Mouse (Mus musculus) megakaryocyte, adult 5-6 weeks (primary cell): ENCODE measurements around the gene Olfr1130. TPM values are rescaled to one million over a fixed set of nuclear protein-coding genes. Genes with fewer than 3 reads are reported as not detected.
"Not testable (repeated sequence)": the region's sequence is repeated elsewhere in the genome, so short reads cannot be mapped to it uniquely, and the experiment has no call there.

Source experiments
- ATAC-seq: 2 replicates; pipeline ENCODE4 v1.8.0; 2016; ENCODE audit warnings: mild to moderate bottlenecking, inconsistent platforms; ENCODE audit not compliant: poor library complexity, severe bottlenecking
- total RNA-seq, 2 experiments: library from RNA; stranded (forward) in 1 of 2; stranded (reverse) in 1 of 2; fragments of 153-499, 151-499 nt in 1 of 2; fragments of 221-1000, 200-1000 nt in 1 of 2; gene quantifications; 2 replicates each; pipeline versions ENCODE4 v1.2.3 to v1.2.4; 2015 to 2017

Olfr1130 gene
- total RNA-seq (2015) (not detected in 2 replicates), total RNA-seq (2017) (not detected in 2 replicates)

- ATAC-seq = not testable (repeated sequence)
Observed at GRCm38 (mm10) chr2:87605912-87606311, at the start of gene Olfr1130. Gene Olfr1130, plus strand, starts transcription at chr2:87606212.

DNA sequence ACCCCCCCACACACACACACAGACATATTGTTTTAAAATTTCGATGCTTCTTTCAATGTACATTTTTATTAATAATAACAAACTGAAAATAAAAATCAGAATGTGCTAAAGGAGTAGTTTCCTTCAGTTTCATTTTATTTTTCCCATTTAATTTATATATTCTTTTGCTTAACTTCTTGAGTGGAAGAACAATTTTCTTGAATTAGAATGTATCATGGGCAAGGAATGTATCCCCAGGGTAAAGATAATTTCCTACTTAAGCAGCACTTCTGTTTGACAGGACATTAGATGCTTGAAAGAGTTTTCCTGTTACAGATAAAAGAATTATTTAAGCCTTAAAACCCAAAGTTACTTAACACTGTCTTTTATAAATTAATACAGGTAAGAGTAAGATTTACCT, 32.4 kb upstream of the Olfr1130 start, which contains the start of gene Olfr1129:
Gene Olfr1129 (plus strand): TSS at position 301 of the 400 bp plus-strand sequence.
- not testable (repeated sequence) for ATAC-seq

DNA sequence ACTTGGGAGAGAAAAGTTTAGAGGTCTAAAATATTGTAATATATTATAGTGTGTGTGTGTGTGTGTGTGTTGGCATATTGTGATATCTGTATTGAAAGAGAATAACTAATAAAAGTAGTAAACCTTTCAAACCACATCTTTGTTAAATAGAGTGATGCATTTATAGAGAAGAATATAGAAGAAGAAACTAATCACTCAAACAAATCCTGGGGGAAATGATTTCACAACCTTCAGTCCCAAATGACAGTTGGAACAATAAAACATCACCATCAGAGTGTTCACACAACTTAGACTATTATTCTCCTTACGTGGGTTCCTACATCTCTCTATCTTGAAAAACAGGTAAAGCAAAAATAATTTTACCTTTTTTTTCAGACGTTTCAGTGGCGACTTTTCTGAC, 20.8 kb downstream of the Olfr1130 start, which contains the start of gene Olfr1131:
Gene Olfr1131 (plus strand): TSS at position 301 of the 400 bp plus-strand sequence.
- no peak for ATAC-seq

DNA sequence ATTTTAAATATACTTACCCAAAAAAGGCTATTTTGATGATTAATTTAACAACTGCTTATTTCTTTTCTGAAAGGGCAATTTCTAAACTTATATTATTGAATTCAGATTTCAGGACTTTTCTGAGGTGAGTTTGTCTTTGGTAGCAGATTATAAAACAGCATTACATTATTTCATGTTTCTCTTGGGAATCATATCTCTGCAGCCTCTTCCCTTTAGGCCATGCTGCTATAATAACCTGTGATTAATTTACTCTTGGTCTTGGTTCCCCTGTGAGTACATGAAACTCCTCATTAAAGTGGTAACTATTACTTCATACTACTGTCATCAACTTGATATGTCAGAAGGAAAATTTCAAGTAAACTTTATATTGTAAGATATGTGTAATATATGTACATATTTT, 31.4 kb downstream of the Olfr1130 start, which contains the start of gene Olfr1132:
Gene Olfr1132 (minus strand): TSS at position 101 of the 400 bp plus-strand sequence.
- no peak for ATAC-seq

- no peak for ATAC-seq
Observed at GRCm38 (mm10) chr2:87642441-87642840, 36.4 kb downstream of the Olfr1130 start.

- ATAC-seq = no peak
Observed at GRCm38 (mm10) chr2:87647274-87647673, 41.3 kb downstream of the Olfr1130 start, which contains the start of gene Olfr1133. Gene Olfr1133, minus strand, starts transcription at chr2:87647374.

DNA sequence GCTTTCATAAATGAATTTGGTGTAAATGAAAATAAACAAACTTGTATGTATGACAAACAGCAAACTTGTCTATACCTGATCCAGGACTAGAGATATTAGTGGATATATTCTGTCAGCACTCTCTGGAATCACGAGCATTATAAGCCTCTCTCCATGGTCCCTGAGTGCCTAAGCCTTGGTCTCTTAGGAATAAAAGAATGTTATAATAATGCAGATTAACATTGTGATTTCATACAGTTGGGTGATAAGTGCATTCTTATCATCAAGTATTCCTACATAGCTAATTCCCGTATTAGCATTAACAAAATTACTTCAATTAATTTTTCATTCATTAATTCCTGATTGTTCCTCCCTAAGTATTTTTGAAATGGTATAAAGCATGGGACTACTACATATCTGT, 52.3 kb downstream of the Olfr1130 start, which contains the start of gene Olfr1134:
Gene Olfr1134 (minus strand): TSS at position 101 of the 400 bp plus-strand sequence.
- no peak for ATAC-seq

Other genes starting within 250 kb of the Olfr1130 start
- gene Olfr1121, start 236.3 kb upstream of the Olfr1130 start, total RNA-seq (2015) = not detected in 2 replicates
- not detected in 2 replicates for gene Olfr1121, start 236.3 kb upstream of the Olfr1130 start, total RNA-seq (2017)
- 0.02 TPM in 1 of 2 replicates, not detected in the other for gene Olfr1122, start 220.4 kb upstream of the Olfr1130 start, total RNA-seq (2015)
- gene Olfr1122, start 220.4 kb upstream of the Olfr1130 start, total RNA-seq (2017) = not detected in 2 replicates
- not detected in 2 replicates for gene Olfr1123, start 189.6 kb upstream of the Olfr1130 start, total RNA-seq (2015)
- gene Olfr1123, start 189.6 kb upstream of the Olfr1130 start, total RNA-seq (2017) = not detected in 2 replicates
- not detected in 2 replicates for gene Olfr1124, start 175.9 kb upstream of the Olfr1130 start, total RNA-seq (2015)
- gene Olfr1124, start 175.9 kb upstream of the Olfr1130 start, total RNA-seq (2017) = not detected in 2 replicates
- gene Olfr1126, start 152.2 kb upstream of the Olfr1130 start, total RNA-seq (2015) = not detected in 2 replicates
- gene Olfr1126, start 152.2 kb upstream of the Olfr1130 start, total RNA-seq (2017) = not detected in 2 replicates
- not detected in 2 replicates for gene Pramel7, start 109.1 kb upstream of the Olfr1130 start, total RNA-seq (2015)
- gene Pramel7, start 109.1 kb upstream of the Olfr1130 start, total RNA-seq (2017) = not detected in 2 replicates
- not detected in 2 replicates for gene Pramel6, start 99.6 kb upstream of the Olfr1130 start, total RNA-seq (2015)
- not detected in 2 replicates for gene Pramel6, start 99.6 kb upstream of the Olfr1130 start, total RNA-seq (2017)
- not detected in 2 replicates for gene Olfr153, start 74.4 kb upstream of the Olfr1130 start, total RNA-seq (2015)
- not detected in 2 replicates for gene Olfr153, start 74.4 kb upstream of the Olfr1130 start, total RNA-seq (2017)
- not detected in 2 replicates for gene Olfr1128, start 60.7 kb upstream of the Olfr1130 start, total RNA-seq (2015)
- not detected in 2 replicates for gene Olfr1128, start 60.7 kb upstream of the Olfr1130 start, total RNA-seq (2017)
- not detected in 2 replicates for gene Olfr1129, start 32.3 kb upstream of the Olfr1130 start, total RNA-seq (2015)
- gene Olfr1129, start 32.3 kb upstream of the Olfr1130 start, total RNA-seq (2017) = not detected in 2 replicates
- gene Olfr1131, start 20.9 kb downstream of the Olfr1130 start, total RNA-seq (2015) = not detected in 2 replicates
- gene Olfr1131, start 20.9 kb downstream of the Olfr1130 start, total RNA-seq (2017) = not detected in 2 replicates
- not detected in 2 replicates for gene Olfr1132, start 31.3 kb downstream of the Olfr1130 start, total RNA-seq (2015)
- gene Olfr1132, start 31.3 kb downstream of the Olfr1130 start, total RNA-seq (2017) = not detected in 2 replicates
- not detected in 2 replicates for gene Olfr1133, start 41.2 kb downstream of the Olfr1130 start, total RNA-seq (2015)
- gene Olfr1133, start 41.2 kb downstream of the Olfr1130 start, total RNA-seq (2017) = not detected in 2 replicates
- not detected in 2 replicates for gene Olfr1134, start 52.2 kb downstream of the Olfr1130 start, total RNA-seq (2015)
- not detected in 2 replicates for gene Olfr1134, start 52.2 kb downstream of the Olfr1130 start, total RNA-seq (2017)
- not detected in 2 replicates for gene Olfr1135, start 67.5 kb downstream of the Olfr1130 start, total RNA-seq (2015)
- not detected in 2 replicates for gene Olfr1135, start 67.5 kb downstream of the Olfr1130 start, total RNA-seq (2017)
- gene Olfr1136, start 87.7 kb downstream of the Olfr1130 start, total RNA-seq (2015) = not detected in 2 replicates
- gene Olfr1136, start 87.7 kb downstream of the Olfr1130 start, total RNA-seq (2017) = not detected in 2 replicates
- gene Olfr1137, start 107.0 kb downstream of the Olfr1130 start, total RNA-seq (2015) = not detected in 2 replicates
- not detected in 2 replicates for gene Olfr1137, start 107.0 kb downstream of the Olfr1130 start, total RNA-seq (2017)
- not detected in 2 replicates for gene Olfr1138, start 133.8 kb downstream of the Olfr1130 start, total RNA-seq (2015)
- not detected in 2 replicates for gene Olfr1138, start 133.8 kb downstream of the Olfr1130 start, total RNA-seq (2017)
- gene Olfr1140, start 137.5 kb downstream of the Olfr1130 start, total RNA-seq (2015) = not detected in 2 replicates
- gene Olfr1140, start 137.5 kb downstream of the Olfr1130 start, total RNA-seq (2017) = not detected in 2 replicates
- not detected in 2 replicates for gene Olfr1141, start 147.8 kb downstream of the Olfr1130 start, total RNA-seq (2015)
- not detected in 2 replicates for gene Olfr1141, start 147.8 kb downstream of the Olfr1130 start, total RNA-seq (2017)
- gene Olfr152, start 173.3 kb downstream of the Olfr1130 start, total RNA-seq (2015) = not detected in 2 replicates
- gene Olfr152, start 173.3 kb downstream of the Olfr1130 start, total RNA-seq (2017) = not detected in 2 replicates
- not detected in 2 replicates for gene Olfr1143, start 194.4 kb downstream of the Olfr1130 start, total RNA-seq (2015)
- gene Olfr1143, start 194.4 kb downstream of the Olfr1130 start, total RNA-seq (2017) = not detected in 2 replicates
- not detected in 2 replicates for gene Olfr1145, start 203.6 kb downstream of the Olfr1130 start, total RNA-seq (2015)
- gene Olfr1145, start 203.6 kb downstream of the Olfr1130 start, total RNA-seq (2017) = not detected in 2 replicates
- not detected in 2 replicates for gene Olfr1148, start 224.3 kb downstream of the Olfr1130 start, total RNA-seq (2015)
- gene Olfr1148, start 224.3 kb downstream of the Olfr1130 start, total RNA-seq (2017) = not detected in 2 replicates
- gene Olfr1150-ps1, start 237.8 kb downstream of the Olfr1130 start, total RNA-seq (2015) = not detected in 2 replicates
- gene Olfr1150-ps1, start 237.8 kb downstream of the Olfr1130 start, total RNA-seq (2017) = not detected in 2 replicates
- gene Olfr1151, start 249.7 kb downstream of the Olfr1130 start, total RNA-seq (2015) = not detected in 2 replicates
- not detected in 2 replicates for gene Olfr1151, start 249.7 kb downstream of the Olfr1130 start, total RNA-seq (2017)